Mouse (Mus musculus) kidney, postnatal 4 days (tissue): Measurements from ENCODE around the gene Sgtb.
A peak's percentile ranks its signal among the peaks of the same experiment; 100 is the strongest.

ENCODE experiments used
- DNase-seq, 2 experiments: peaks; one replicate each; pipeline ENCODE4 v3.0.0; 2021; ENCODE audit warnings: mixed read lengths in 2 of 2

The Sgtb gene

DNA sequence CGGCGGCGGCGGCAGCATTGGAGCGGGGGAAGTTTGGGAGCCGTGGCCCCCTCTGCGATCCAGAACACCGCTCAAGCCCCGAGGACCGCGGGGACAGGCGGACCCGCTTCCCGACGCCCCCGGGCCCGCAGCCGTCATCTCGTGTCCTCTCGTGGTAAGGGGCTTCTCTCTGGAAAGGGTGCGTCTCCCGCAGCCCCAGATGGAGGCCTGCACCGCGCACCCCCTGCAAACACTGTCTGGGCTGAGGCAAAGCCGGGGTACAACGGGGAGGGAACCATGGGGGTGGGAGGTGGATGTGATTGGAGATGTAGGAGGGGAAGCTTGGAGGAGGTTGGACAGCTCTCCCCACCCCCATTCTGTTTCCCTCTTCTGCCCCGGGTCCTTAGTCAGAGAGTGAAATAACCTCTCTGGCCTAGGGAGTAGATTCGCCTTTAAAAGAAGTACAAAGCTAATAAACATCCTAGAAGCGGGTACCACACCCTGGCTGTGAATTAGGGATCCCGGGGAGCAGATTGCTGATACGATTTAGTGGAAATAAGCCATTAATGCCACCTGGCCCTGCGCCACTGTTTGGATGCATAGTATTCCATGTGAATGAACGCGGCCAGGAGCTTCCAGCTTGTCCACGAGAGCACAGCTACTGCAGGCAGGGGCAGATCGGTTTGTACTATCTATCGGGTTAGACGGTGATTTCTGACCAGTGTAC lies 428 bp downstream of the Sgtb start:
- DNase-seq, result peak; percentile 65 to 71

DNA sequence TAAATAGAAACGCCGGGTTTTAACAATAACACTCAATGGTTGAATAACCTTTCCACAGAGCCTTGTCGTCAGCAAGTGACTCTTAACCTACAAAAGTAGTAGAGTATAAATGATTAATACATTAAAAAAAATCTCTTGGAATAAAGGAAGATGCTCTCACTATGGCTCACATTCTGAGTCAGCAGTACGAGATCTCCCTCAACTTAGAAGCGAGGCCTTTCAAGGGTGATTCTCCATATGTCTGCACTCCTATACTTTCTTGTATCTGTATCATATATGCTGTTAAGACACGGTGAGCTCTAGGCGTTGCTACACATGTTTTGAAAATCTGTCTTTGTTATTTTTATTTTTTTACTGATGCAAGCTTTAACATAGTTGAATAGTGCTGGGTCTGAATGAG lies 985 bp downstream of the Sgtb start:
- DNase-seq, result no peak

DNA sequence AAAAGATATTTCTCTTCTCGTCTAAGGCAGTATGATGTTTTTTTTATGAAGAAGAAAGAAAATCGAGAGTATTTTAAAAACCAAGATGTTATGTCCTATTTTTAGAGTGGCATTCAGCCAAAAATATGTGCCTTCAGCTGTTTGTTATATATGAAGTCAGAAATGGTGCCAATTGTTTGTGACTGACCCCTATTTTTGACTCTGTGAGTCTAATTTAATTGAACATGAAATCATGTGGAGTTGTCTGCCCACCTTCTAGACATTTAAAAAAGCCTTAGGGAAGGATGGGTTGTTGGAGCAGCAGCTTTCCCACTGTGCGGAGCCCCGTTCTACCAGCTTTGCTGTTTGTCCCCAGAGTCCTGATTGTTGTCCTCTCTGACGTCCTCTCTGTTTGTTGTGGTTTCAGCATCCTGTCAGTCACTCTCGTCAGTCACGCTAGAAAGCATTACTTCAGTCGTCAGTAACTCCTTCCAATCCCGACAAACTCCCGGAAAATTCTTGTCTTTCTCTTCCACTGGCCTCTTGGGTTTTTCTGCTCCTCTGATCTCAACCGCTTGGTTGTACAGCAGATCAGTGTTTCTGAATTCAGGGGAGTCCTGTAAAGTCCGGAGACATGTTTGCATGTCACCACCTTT lies 2.8 kb downstream of the Sgtb start:
- DNase-seq, result no peak

DNA sequence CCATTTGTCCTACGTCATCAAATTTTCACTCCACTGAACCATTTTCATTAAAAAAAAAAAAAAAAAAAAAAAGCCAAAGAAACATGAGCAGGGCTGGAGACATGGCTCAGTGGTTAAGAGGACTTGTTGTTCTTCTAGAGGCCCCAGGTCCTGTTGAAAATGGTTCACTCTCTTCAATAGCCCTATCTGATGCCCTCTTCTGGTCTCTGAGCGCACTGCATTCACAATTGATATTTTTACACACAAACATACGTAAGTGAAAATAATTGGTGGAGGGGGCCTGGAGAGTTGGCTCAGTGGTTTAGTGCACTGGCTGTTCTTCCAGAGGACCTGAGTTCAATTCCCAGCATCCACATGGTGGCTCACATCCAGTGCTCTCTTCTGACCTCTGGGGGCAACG lies 4.2 kb downstream of the Sgtb start:
- peak; percentile 8 to 12 for DNase-seq

DNA sequence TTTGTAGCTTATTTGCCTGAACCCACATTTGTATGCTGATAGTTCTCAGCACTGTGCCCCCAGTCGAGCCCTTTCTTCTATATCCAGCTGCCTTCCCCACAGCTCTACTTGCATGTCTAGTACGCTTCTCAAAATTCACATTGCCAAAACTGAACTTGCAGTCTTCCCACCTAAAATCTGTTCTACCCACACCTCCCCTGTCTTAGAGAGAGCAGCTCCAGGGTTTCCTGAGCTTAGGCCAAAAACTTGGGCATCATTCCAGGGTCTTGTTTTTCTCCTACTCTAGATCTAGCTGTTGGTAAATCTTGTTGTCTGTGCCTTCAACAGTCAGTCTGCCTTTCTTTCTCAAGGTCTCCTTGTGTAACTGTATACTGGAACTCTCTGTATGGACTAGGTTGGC lies 5.3 kb downstream of the Sgtb start:
- no peak for DNase-seq

DNA sequence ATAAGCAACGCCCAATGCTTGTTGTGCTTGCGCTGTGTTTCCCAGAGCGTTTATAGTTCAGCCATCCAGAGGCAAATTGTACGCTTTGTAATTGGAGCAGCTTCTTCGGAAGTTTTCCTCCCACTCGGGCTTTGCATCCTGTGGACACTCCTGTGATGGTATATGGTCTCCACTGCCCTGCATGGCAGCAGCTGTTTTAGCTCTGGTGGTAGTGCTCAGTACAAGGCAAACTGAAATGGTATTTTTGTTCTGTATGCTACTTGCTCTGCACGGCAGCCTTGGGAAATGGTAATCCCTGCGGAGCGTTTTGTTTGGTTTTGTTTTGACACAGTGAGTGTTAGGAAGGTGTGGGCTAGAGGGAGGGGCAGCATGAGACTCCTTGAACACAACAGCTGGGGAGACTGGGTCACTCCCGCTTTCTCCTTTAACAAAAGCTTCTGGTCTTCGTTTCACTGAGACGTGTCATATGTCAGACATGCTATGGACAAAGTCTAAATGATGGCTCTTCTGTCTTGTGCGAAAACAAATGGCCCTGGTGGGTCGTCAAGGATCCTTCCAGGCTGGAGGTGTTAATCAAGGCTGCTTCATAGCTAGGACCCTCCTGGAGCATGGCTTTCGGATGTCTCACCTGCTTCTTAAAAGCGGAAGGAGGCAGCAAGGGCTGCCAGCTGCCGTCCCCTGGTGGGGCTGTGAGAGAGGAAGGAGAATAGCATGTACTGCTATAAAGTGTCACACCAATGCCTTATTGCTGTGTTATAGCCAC lies 12.7 kb downstream of the Sgtb start:
- DNase-seq, result peak; percentile 14 to 29

DNA sequence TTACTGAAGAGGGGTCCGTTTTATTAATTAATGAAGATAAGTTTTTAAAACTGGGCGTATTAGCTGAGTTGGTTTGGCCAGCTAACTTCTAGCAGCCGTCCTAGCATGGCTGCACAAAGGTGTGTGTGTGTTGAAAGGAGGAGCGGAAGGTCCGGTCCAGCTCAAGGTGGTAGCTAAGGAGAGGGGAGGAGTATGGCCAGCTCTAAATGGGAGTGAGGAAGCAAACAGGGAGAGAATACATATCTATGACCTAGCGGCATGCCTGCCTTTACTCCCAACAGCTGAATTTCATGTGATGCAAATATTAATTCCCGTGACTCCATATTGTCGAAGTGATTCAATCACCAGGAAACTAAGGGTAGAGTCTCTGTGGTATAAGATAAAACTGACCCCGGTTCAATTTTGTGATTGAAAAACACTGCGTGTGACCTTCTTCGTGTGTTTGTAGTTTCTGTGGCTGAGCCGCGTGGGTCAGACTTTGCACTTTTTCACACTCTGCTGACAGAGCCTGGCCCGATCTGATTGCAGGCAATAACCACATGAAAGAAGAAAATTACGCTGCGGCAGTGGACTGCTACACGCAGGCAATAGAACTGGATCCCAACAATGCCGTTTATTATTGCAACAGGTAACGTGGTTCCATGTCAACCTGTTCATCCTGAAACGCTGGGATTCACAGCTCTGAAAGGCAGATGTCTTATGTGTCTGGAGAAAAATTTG lies 14.3 kb downstream of the Sgtb start:
- peak in 1 of 2 experiments; percentile 8 for DNase-seq

DNA sequence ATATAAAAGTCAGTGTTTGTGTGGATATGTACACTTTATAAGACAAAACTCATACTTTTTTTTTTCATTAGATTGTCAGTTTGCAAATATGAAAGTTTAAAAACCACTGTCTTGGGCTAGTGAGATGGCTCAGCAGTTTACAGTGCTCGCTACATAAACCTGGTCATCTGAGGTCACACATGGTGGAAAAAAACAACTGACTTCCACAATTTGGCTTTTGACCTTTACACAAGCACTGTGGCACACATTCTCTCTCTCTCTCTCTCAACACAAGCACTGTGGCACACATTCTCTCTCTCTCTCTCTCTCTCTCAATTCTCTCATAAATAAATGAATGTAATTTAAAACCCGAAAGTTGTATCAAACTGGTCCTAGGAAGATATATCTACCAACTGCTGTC lies 23.0 kb downstream of the Sgtb start:
- DNase-seq, result no peak

DNA sequence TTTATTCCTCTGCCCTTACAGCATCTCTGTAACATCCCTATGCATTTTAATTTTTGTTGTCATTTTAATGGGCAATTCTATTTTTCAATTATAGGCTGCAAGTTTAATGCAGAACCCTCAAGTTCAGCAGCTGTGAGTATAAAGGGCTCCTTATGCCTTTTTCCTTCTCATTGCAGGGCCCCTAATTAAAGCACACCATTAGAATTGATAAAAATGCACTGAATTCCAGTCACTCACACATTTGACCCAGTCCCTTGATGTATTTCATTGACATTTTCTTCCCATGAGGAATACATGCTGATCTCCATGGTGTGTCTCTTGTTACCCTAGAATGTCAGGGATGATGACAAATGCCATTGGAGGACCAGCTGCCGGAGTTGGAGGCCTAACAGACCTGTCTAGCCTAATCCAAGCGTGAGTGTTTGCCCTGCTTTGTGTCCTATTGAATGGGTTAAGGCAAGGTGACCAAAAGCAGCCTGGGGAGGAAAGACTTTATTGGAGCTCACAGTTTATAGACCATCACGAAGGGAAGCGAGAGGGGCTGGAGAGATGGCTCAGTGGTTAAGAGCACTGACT lies 25.1 kb downstream of the Sgtb start:
- DNase-seq, result no peak

DNA sequence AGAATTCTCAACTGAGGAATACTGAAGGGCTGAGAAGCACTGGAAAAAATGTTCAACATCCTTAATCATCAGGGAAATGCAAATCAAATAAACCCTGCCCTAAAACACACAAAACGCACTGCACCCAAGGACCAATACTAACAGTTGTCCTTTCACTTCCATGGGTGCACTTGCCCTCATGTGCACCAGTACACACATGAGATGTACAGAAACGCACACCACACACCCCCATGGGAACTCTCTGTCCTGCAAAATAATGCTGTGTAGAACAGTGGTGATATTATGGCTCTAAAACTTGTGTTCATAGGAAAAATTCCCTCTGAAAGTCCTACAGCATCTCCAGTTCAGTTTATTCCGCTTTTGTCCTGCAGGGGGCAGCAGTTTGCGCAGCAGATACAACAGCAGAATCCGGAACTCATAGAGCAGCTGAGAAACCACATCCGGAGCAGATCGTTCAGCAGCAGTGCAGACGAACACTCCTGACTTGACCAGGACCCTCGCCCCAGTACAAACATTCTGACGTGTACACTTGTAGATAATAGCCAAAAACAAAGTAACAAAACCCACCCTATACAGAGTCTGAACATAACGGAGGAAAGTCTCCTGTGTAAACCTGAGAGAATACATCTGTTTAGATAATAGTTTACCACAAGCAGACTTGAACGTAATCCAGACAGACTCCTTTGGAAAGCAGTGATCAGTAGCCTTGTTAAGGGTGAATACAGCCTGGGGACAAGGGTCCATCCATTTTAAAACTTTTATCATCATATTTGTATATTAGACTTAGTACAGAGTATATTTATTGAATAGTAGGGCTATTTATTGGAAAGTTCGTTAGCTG lies 30.0 kb downstream of the Sgtb start:
- peak; percentile 87 to 90 for DNase-seq

DNA sequence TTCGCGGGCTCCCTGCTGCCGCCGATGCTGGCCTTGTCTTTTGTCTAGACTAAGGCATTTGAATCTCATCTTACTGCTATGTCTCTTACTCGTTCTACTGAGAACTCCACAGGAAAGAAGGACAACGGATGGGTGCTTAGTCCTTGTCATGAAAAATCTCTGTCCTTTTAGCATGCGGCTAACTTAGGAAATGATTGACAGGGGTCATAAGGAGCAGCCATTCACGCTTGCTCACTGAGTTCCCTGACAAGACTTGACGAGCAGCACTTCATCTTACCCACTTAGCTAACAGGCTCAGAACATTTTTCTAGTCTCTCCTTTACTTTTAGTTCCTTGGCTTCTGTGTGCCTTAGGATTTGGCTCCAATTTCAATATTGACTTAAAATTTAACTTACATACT lies 35.3 kb downstream of the Sgtb start:
- DNase-seq, result no peak

DNA sequence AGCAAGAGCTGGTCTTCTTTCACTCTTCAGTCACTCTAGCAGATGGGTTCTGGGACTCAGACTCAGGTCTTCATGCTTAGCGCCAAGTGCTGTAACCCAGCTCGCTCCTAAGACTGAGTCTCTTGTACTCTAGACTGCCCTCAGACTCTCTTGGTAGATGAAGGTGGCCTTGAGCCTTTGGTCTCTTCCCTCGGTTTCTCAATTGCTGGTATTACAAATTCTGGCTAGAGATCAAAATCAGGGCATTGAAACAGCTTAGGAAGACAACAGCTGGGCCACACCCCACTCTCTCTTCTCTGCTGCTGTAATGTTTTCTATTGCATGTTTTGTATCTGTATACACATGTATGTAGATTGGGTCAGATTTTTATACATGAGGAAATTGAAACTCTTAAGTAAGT lies 36.1 kb downstream of the Sgtb start:
- no peak for DNase-seq

DNA sequence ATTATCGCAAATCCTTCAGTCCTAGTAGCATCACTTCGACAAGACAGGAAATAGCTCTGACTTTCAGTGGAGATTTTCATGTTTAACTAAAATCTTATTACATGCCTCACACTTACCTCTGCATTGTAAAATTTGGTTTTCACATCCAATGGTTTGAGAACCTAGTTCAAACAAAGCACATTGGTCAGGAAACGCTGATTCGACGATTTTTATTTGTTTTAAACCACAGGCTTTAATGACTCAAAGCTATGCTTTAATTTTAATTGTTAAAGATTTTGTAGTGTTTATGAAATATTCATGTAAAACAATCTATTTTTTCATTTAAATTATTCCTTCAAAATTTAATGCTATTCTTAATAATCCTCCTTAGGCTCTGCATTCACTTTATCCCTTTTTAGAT lies 44.6 kb downstream of the Sgtb start:
- DNase-seq, result no peak

DNA sequence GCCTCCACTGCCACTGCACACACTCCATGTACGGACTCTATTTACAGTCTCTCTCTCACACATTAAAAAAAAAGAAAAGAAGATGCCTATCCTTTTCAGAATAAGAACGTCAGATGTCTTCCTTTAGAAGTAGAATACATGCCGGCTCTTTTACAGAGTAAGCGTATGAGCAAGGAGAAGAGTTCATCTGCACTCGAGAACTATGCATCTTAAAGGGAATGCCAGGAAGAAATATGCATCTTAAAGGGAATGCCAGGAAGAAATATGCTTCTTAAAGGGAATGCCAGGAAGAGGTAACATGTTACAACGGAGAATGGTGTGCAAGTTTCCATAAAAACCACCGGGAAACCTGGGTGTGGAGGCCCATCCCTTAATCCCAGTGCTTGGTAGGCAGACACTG lies 45.6 kb downstream of the Sgtb start:
- no peak for DNase-seq

DNA sequence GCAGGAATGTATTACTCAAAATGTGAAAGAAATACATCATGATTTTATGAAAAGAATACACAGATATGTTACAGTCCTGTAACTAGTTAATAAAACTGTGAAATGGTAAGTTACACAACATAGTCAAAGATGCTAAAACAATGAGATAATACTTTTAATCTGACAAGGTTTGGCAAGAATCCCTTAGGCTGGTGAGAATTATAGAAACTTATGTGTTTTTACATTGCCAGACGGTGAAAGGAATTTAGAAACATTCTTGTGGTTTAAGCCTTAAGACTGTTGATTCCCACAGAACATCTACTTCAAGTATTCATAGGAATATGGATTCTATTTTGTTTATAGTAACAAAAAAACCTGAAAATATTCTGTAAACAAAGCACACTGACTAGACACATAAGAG lies 46.1 kb downstream of the Sgtb start:
- DNase-seq, result no peak

DNA sequence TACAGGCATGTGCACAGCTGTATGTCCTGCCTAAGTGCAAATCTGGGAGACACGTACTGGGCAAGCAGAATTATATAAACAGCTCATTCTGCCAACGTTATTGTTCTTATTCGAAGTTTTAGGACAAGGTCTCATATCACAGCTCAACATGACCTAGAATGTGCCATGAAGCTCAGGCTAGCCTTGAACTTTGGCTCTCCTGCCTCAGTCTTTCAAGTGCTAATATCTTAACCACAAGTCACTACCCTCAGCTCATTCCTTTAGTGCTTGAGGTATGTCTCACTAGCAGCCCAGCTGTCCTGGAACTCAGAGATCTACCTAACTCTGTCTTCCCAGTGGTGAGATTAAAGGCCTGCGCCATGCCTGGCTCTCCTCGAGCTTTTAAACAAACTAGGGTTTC lies 62.2 kb downstream of the Sgtb start:
- no peak for DNase-seq

DNA sequence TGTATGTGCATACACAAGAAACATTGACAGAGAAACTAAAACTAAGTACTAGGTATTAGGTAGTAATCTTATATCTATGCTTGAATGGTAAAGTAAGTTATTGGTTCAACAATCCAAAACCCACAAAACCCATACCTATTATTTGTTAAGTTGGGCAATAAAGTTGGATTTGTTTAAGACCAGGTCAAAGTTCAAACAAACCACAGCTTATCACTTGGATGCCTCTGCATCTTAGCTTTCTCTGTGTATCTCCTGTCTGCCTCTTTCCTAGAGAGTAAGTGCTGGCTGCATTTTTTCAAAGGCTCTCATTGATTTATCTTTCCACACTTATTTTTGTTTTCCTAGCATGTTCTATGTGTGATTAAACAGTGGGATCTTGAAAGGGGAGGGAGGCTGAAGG lies 63.0 kb downstream of the Sgtb start:
- DNase-seq, result no peak

DNA sequence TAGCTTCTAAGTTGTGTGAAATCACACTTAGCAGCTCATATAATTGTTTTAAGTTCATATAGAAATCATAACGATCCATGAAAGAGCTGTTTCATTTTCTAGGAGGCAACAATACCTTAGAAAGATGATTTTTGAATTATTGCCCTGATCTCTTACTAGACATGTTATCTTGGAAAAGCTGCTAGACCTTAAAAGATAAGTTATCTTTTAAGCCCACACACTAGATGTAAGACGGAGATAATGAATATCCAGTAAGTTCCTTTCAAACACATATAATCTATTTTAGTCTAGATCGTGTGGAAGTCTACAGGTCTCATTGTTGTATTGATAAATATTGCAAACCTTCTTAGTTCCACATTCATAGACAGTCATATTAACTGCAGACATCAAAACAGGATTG lies 67.3 kb downstream of the Sgtb start:
- DNase-seq, result no peak

DNA sequence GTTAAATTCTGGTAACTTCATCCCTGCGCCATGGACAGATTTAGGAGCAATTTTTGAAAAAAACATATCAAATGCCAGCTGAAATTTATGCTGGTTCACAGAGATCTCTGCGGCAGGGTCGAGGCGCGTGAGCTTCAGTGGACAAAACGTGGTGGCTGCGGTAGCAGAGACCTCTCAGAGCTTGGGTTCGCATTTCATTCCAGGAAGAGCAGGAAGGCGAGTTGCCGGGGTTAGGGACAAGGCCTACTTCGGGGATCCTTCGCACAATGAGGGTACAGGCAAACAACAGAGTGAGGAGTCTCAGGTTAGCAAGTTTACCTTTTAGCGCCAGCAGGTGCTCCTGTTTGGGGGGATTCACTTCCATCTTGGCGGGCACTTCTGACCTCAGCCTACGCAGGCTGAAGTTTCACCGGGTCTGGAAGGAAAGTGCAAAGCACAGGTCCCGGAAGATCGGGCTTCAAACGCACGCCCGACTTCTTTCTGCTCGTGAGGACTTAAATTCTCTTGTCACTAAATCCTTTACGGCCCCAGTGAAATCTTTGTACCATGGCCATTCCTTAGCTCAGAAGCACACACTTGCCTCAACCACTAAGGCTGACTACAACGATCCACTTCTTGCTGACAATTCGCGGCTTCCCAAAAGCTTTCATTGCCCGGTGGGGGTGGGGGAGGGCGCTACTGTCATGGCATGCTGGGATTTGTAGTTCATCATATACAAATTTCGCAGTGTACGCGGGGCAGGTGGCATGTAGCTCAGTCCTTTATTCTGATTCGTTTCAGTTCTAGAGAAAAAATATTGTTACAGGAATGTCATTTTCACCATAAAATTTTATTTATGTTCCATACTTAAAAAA lies 68.5 kb downstream of the Sgtb start, which contains the start of gene Trappc13:
Gene Trappc13 (minus strand): TSS at position 674 of the 854 bp plus-strand sequence.
- peak; percentile 88 to 93 for DNase-seq

DNA sequence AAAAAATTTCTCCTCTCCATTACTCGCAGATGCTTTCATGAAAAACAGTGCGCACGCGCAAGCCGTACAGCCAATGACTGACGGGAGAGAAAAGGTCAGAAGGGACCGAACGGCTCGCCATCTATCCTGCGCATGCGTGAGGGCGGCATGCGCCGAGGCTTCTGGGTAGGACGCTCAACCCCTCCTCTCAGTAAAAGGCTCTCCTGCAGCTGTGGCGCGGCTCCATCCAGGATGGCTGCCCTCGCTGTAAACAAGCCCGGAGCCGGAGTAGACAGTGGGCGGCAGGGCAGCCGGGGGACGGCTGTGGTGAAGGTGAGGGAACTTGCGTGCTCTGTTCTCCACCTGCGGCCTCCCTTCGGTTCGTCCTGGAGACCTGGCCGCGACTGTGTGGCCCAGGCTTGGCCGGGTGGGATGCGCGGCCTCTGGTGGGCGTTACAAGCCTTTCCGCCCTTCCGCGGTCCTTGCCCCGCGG lies 69.1 kb downstream of the Sgtb start, which contains the start of gene Trim23:
Gene Trim23 (plus strand): TSS at position 148 of the 472 bp plus-strand sequence.
- peak; percentile 98 to 99 for DNase-seq
